Mouse (Mus musculus) testis, adult 2 months (tissue): ENCODE results near the gene Arhgef28. TPM values are rescaled to one million over a fixed set of nuclear protein-coding genes. Genes with fewer than 3 reads are reported as not detected.

Source experiments
- H3K27ac ChIP-seq: fragments of 200-500 bp; 2 replicates; pipeline ENCODE4 v1.5.1; 2012; ENCODE audit warnings: low read depth, low read length; ENCODE audit not compliant: control insufficient read depth, insufficient read depth
- H3K27me3 ChIP-seq: fragments of 200-500 bp; 2 replicates; pipeline ENCODE4 v1.6.1; 2012; ENCODE audit warnings: mild to moderate bottlenecking, low read length, moderate library complexity; ENCODE audit not compliant: control insufficient read depth, insufficient read depth
- H3K36me3 ChIP-seq: fragments of 200-500 bp; 2 replicates; pipeline ENCODE4 v1.6.1; 2012; ENCODE audit warnings: mild to moderate bottlenecking, low read length; ENCODE audit not compliant: control insufficient read depth, insufficient read depth
- H3K4me1 ChIP-seq: fragments of 200-500 bp; 2 replicates; pipeline ENCODE4 v1.6.1; 2012; ENCODE audit warnings: low read length; ENCODE audit not compliant: control insufficient read depth, insufficient read depth
- H3K4me3 ChIP-seq: fragments of 200-500 bp; 2 replicates; pipeline ENCODE4 v1.5.1; 2012; ENCODE audit warnings: low read depth, mild to moderate bottlenecking, low read length, moderate library complexity, mixed read lengths; ENCODE audit not compliant: control insufficient read depth
- CTCF ChIP-seq: fragments of 200-500 bp; IDR thresholded peaks from 2 replicates; pipeline ENCODE4 v1.5.1; 2012; ENCODE audit warnings: low read depth, mild to moderate bottlenecking, inconsistent platforms, low read length, moderate library complexity; ENCODE audit not compliant: control insufficient read depth, insufficient read depth, insufficient replicate concordance
- POLR2A ChIP-seq: fragments of 200-500 bp; IDR thresholded peaks from 2 replicates; pipeline ENCODE4 v1.6.1; 2012; ENCODE audit warnings: low read depth, mild to moderate bottlenecking, inconsistent platforms, low read length, moderate library complexity; ENCODE audit not compliant: control insufficient read depth
- polyA plus RNA-seq: library from polyadenylated mRNA; depleted of rRNA; stranded (reverse); fragments of >200 nt; gene quantifications from 2 replicates; pipeline ENCODE4 v1.2.3, GENCODE M21; 2012

Arhgef28 gene
- polyA plus RNA-seq, 1 experiment: 0.67 TPM

GRCm38 (mm10) chr13:98239978-98240641 lies 33.9 kb upstream of the Arhgef28 start:
- H3K4me1 ChIP-seq: no peaks in the 10 kb centered on the region
- no peaks in the 10 kb centered on the region for H3K36me3 ChIP-seq
- H3K27ac ChIP-seq: no peak overlapping the region
- H3K4me3 ChIP-seq: no peak overlapping the region
- TF ChIP-seq CTCF (peak; percentile 44; the same call in 1 of the 2 replicates), POLR2A (no peak)
- no peaks in the 10 kb centered on the region for H3K27me3 ChIP-seq

- no peak overlapping the region for H3K4me3 ChIP-seq
These were observed 29.2 kb upstream of the Arhgef28 start for GRCm38 (mm10) chr13:98235451-98235850.

GRCm38 (mm10) chr13:98230511-98230910 lies 24.3 kb upstream of the Arhgef28 start:
- Histone ChIP-seq H3K36me3 (no peaks in the 10 kb centered on the region), H3K4me1 (no peaks in the 10 kb centered on the region), H3K27ac (no peak overlapping the region), H3K4me3 (no peak overlapping the region), H3K27me3 (no peaks in the 10 kb centered on the region)
- TF ChIP-seq POLR2A (no peak), CTCF (no peak)

More at GRCm38 (mm10) chr13:98235451-98235850, 29.2 kb upstream of the Arhgef28 start:
- TF ChIP-seq CTCF (no peak), POLR2A (no peak)
- Histone ChIP-seq H3K4me1 (no peaks in the 10 kb centered on the region), H3K27me3 (no peaks in the 10 kb centered on the region), H3K27ac (no peak overlapping the region), H3K36me3 (no peaks in the 10 kb centered on the region)

- Histone ChIP-seq H3K27me3 (no peaks in the 10 kb centered on the region), H3K27ac (no peak overlapping the region), H3K36me3 (no peaks in the 10 kb centered on the region), H3K4me1 (no peaks in the 10 kb centered on the region), H3K4me3 (no peak overlapping the region)
- TF ChIP-seq POLR2A (no peak), CTCF (no peak)
These were observed 20.0 kb upstream of the Arhgef28 start for GRCm38 (mm10) chr13:98226225-98226624.

- Histone ChIP-seq H3K4me1 (no peaks in the 10 kb centered on the region), H3K36me3 (no peaks in the 10 kb centered on the region), H3K27me3 (no peaks in the 10 kb centered on the region), H3K4me3 (no peak overlapping the region), H3K27ac (no peak overlapping the region)
- TF ChIP-seq CTCF (peak; percentile 64; the same call in 1 of the 2 replicates), POLR2A (no peak)
These were observed 16.6 kb upstream of the Arhgef28 start for GRCm38 (mm10) chr13:98222848-98223247.

- TF ChIP-seq CTCF (no peak), POLR2A (no peak)
- H3K27ac ChIP-seq: no peak overlapping the region
- no peaks in the 10 kb centered on the region for H3K27me3 ChIP-seq
- no peaks in the 10 kb centered on the region for H3K36me3 ChIP-seq
- H3K4me1 ChIP-seq: peaks cover 3% of the 10 kb centered on the region; the same call in 1 of the 2 replicates
- H3K4me3 ChIP-seq: no peak overlapping the region
These were observed 3.9 kb upstream of the Arhgef28 start for GRCm38 (mm10) chr13:98210137-98210536.

GRCm38 (mm10) chr13:98208842-98209241 lies 2.6 kb upstream of the Arhgef28 start:
- TF ChIP-seq CTCF (peak; percentile 7; the same call in 1 of the 2 replicates), POLR2A (no peak)
- Histone ChIP-seq H3K36me3 (no peaks in the 10 kb centered on the region), H3K4me1 (peaks cover 3% of the 10 kb centered on the region; the same call in 1 of the 2 replicates), H3K27me3 (no peaks in the 10 kb centered on the region), H3K4me3 (no peak overlapping the region), H3K27ac (no peak overlapping the region)
